Mouse (Mus musculus): ENCODE data around the gene Gm20441.
"Not testable (repeated sequence)": the region's sequence is repeated elsewhere in the genome, so short reads cannot be mapped to it uniquely, and the experiment has no call there.

Gene Gm20441

GRCm38 (mm10) chr10:75779206-75780174 lies 1.3 kb downstream of the Gm20441 start:
- peak; percentile 19 for DNase-seq

- no peak for DNase-seq
These were observed 2.9 kb downstream of the Gm20441 start for GRCm38 (mm10) chr10:75777885-75778284.

- DNase-seq: no peak
These were observed 4.2 kb downstream of the Gm20441 start for GRCm38 (mm10) chr10:75776562-75776961.

GRCm38 (mm10) chr10:75774587-75774986 lies 6.2 kb downstream of the Gm20441 start:
- DNase-seq: no peak

GRCm38 (mm10) chr10:75774102-75774501 lies 6.7 kb downstream of the Gm20441 start:
- DNase-seq: no peak

- DNase-seq: peak; percentile 95
These were observed 7.7 kb downstream of the Gm20441 start, which contains the start of gene Ddt for GRCm38 (mm10) chr10:75772795-75773664. Gene Ddt, minus strand, starts transcription at chr10:75773414.

GRCm38 (mm10) chr10:75767756-75768155 lies 13.0 kb downstream of the Gm20441 start:
- DNase-seq: not testable (repeated sequence)

GRCm38 (mm10) chr10:75766856-75767255 lies 13.9 kb downstream of the Gm20441 start:
- no peak for DNase-seq

- DNase-seq: peak; percentile 91
These were observed 16.0 kb downstream of the Gm20441 start for GRCm38 (mm10) chr10:75764519-75765473.

- DNase-seq: peak; percentile 99
These were observed 16.9 kb downstream of the Gm20441 start, which contains the start of gene Cabin1 for GRCm38 (mm10) chr10:75763682-75764518. Gene Cabin1, minus strand, starts transcription at chr10:75764341.

GRCm38 (mm10) chr10:75762413-75762812 lies 18.3 kb downstream of the Gm20441 start:
- no peak for DNase-seq

GRCm38 (mm10) chr10:75760311-75760710 lies 20.4 kb downstream of the Gm20441 start:
- no peak for DNase-seq

GRCm38 (mm10) chr10:75756719-75757118 lies 24.0 kb downstream of the Gm20441 start:
- no peak for DNase-seq

GRCm38 (mm10) chr10:75744017-75744416 lies 36.7 kb downstream of the Gm20441 start:
- peak; percentile 85 for DNase-seq

- DNase-seq: no peak
These were observed 37.4 kb downstream of the Gm20441 start for GRCm38 (mm10) chr10:75743369-75743768.

GRCm38 (mm10) chr10:75740866-75741265 lies 39.9 kb downstream of the Gm20441 start:
- no peak for DNase-seq

GRCm38 (mm10) chr10:75725449-75725848 lies 55.3 kb downstream of the Gm20441 start:
- no peak for DNase-seq
